Mouse (Mus musculus): ENCODE measurements around the gene Nlrp6. TPM values are rescaled to one million over a fixed set of nuclear protein-coding genes. Genes with fewer than 3 reads are reported as not detected.
"Not testable (repeated sequence)": the region's sequence is repeated elsewhere in the genome, so short reads cannot be mapped to it uniquely, and the experiment has no call there.

Nlrp6 gene
- under 1 TPM; 0.27 to 0.51 TPM for total RNA-seq (2021)
- long read RNA-seq, experiment 1, partial matches to known transcripts, result 0 of 2 reads
- long read RNA-seq, experiment 1, other reads (novel, unspliced or antisense), result 2 of 2 reads
- long read RNA-seq, experiment 2, result 0 reads

DNA sequence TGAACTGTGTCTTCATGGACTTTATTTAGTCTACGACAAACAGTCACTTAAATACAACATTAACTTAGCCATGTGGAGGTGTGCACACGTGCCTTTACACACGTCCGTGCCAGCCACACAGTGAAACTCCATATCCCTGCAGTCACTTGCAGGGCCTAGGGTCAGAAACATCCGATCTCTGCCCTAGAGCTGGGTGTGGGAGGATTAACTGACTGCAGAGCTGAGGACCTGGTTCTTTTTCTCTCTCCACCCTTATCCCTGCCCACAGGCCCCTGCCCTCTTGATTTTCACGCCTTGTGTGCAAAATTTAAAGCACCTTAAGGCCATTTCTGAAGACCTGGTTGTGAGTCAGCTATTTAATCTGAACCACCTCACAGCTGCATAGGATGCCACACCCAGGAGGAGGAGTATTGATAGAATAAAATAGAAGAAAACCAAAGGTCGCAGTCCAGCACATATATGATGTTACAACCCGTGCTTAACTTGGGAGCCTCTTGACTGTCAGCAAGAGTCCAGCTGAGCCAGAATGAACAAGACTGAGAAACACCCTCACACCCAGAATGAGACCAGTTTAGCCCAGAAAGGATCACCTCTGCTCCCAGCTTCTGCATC, at the start of gene Nlrp6:
TSS of gene Nlrp6 (plus strand) at position 485 of the 612 bp plus-strand sequence.
- no peak for DNase-seq (ENCODE audit: low spot score in 2 of 2)
- Histone ChIP-seq H3K4me3 (no peak within 1 kb of the TSS), H3K27ac (no peak within 1 kb of the TSS)
- TF ChIP-seq CTCF (conservative IDR thresholded peaks at IDR 0.05), result no peak

DNA sequence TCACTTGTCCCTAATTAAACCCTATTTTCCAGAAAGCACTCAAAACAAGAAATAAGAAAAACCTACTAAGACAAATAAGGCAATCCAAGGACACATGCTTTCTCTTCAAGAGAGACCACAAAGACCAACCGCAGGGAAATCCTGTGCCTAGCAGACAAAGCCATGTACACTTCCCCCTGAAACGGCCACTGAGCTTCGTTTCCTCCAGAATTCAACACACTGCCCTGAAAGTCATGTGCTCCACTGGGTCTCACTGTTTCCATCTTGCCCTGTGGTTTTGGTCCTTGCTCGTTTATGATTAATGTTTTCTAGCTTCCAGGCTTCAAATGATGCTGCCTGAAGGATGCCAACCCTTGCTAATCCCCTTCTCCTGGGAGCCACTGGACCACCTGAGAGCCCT, 46.5 kb upstream of the Nlrp6 start:
- no peak overlapping the region for H3K4me3 ChIP-seq
- no peak for TF ChIP-seq CTCF (conservative IDR thresholded peaks at IDR 0.05)
- no peak for DNase-seq (ENCODE audit: low spot score in 2 of 2)

DNA sequence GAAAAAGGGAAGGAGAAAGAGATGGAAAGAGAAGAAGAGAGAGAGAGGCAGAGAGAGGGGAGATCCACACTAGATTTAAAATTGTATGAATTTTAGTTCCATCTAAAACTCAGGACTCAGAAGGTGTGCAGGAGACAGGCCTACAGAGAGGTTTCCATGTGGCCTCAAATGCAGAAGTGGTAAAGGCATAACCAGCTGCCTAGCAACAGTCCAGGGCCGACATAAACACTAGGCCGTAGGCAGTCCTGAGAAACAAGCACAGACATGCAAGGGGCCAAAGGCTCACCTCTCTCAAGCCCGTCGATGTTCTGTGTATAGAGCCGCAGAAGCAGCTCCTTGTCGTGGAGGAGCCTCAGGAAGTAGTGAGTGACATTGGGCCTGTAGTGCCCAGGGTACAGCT, 43.3 kb upstream of the Nlrp6 start:
- DNase-seq (ENCODE audit: low spot score in 2 of 2), result no peak
- no peak for TF ChIP-seq CTCF (conservative IDR thresholded peaks at IDR 0.05)
- Histone ChIP-seq H3K27ac (no peak overlapping the region), H3K4me3 (no peak overlapping the region)

More for the DNA sequence above, 46.5 kb upstream of the Nlrp6 start:
- no peak overlapping the region for H3K27ac ChIP-seq

GRCm38 (mm10) chr7:140879355-140879754, 41.3 kb upstream of the Nlrp6 start:
- no peak for TF ChIP-seq CTCF (conservative IDR thresholded peaks at IDR 0.05)
- Histone ChIP-seq H3K4me3 (no peak overlapping the region), H3K27ac (no peak overlapping the region)
- no peak for DNase-seq (ENCODE audit: low spot score in 2 of 2)

- Histone ChIP-seq H3K27ac (no peak overlapping the region), H3K4me3 (peak overlapping the region; percentile 78; the same call in 1 of the 2 replicates)
- TF ChIP-seq CTCF (conservative IDR thresholded peaks at IDR 0.05), result no peak
- DNase-seq (ENCODE audit: low spot score in 2 of 2), result no peak
Measured at GRCm38 (mm10) chr7:140880419-140880818, 40.3 kb upstream of the Nlrp6 start.

GRCm38 (mm10) chr7:140880865-140881515, 39.7 kb upstream of the Nlrp6 start:
- no peak for TF ChIP-seq CTCF (conservative IDR thresholded peaks at IDR 0.05)
- Histone ChIP-seq H3K4me3 (peak overlapping the region; percentile 78), H3K27ac (peak overlapping the region; percentile 95)
- DNase-seq (ENCODE audit: low spot score in 2 of 2), result no peak

DNA sequence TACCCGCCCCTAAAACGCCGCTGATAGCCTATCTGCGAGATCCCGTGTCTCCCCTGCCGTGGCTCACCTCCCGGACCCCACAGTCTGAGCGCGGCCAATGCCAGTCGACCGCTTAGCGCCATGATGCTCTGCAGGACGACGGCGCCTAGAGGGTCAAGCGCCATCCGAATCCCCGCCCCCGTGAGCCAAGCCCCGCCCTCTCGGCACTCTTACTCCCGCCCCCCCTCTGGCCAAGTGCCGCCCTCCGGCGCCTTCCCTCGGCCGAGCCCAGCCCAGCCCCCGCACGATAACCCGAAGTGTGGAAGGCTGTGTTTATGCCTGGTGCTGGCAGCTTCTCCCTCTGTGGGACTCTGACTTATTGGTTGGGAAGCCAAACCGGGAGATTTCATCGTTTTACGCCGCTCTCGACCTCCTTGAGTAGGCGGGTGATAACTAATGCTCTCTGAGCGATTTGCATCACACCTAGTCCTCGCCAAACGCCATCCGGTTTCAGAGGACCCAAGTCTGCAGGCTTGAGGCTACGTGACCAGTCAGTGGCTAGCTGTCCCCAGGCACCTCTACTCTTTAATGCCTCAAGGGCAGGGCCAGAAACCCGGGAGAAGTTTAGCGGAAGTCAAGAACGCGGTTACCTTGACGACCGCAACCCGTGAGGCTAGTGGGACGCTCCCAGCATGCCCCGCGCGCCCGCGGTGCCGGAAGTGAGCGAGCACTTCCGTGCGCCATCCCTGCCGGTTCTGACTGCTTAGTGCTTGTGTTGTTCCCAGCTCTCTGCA, 38.8 kb upstream of the Nlrp6 start, which contains the start of the genes Psmd13 and Sirt3:
TSS of gene Psmd13 (plus strand) at position 273 of the 773 bp plus-strand sequence.
TSS of gene Sirt3 (minus strand) at position 614 of the 773 bp plus-strand sequence.
- peak; percentile 93 for DNase-seq (ENCODE audit: low spot score in 2 of 2)
- TF ChIP-seq CTCF (conservative IDR thresholded peaks at IDR 0.05), result no peak
- H3K27ac ChIP-seq, result peak within 1 kb of the TSS; percentile 95

DNA sequence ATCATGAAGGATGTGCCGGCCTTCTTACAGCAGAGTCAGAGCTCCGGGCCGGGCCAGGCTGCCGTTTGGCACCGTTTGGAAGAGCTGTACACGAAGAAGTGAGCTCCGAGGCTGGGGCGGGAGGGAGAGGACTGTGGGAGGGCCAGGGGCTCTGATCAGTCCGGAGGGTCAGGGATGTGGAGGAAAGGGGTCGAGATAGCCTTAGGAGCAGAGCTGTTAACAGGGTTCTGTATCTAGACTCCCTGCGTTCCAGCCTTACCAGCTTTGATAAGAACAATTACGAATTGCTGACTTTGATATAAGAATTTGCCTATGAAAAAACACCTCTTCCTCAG, 38.3 kb upstream of the Nlrp6 start:
- H3K27ac ChIP-seq, result peak overlapping the region; percentile 95
- TF ChIP-seq CTCF (conservative IDR thresholded peaks at IDR 0.05), result no peak
- no peak for DNase-seq (ENCODE audit: low spot score in 2 of 2)
- peak overlapping the region; percentile 78 for H3K4me3 ChIP-seq

More for the DNA sequence above, 38.8 kb upstream of the Nlrp6 start, which contains the start of the genes Psmd13 and Sirt3:
- H3K4me3 ChIP-seq, result peak within 1 kb of the TSS; percentile 78

- H3K4me3 ChIP-seq; DNase-seq (ENCODE audit: low spot score in 2 of 2); H3K27ac ChIP-seq: not testable (repeated sequence)
Measured at GRCm38 (mm10) chr7:140890636-140891035, 30.1 kb upstream of the Nlrp6 start.

DNA sequence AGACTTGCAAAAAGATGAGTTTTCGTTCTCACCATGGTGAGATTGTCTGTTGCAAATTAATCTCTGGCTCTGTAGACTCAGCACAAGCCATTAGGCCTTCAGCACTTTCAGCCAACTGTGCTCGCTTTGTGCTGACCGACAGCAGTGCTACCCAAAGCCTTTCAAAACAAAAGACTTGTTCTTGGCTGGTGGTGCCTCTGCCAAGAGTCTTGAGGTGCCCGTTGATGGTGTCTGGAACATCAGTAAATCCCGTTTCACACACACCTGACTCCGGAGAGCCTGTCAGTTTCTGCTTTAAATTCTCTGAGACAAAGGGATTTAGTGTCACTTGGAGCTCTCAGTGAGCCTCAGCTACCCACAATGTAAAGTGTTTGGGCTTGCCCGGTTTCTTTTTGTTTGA, 26.7 kb upstream of the Nlrp6 start:
- Histone ChIP-seq H3K4me3 (no peak overlapping the region), H3K27ac (no peak overlapping the region)
- TF ChIP-seq CTCF (conservative IDR thresholded peaks at IDR 0.05), result no peak
- DNase-seq (ENCODE audit: low spot score in 2 of 2), result no peak

GRCm38 (mm10) chr7:140894611-140895010, 26.1 kb upstream of the Nlrp6 start:
- H3K4me3 ChIP-seq, result no peak overlapping the region
- no peak for DNase-seq (ENCODE audit: low spot score in 2 of 2)
- H3K27ac ChIP-seq, result no peak overlapping the region
- no peak for TF ChIP-seq CTCF (conservative IDR thresholded peaks at IDR 0.05)

- no peak overlapping the region for H3K4me3 ChIP-seq
- DNase-seq (ENCODE audit: low spot score in 2 of 2), result no peak
- no peak for TF ChIP-seq CTCF (conservative IDR thresholded peaks at IDR 0.05)
- no peak overlapping the region for H3K27ac ChIP-seq
Measured at GRCm38 (mm10) chr7:140897863-140898262, 22.8 kb upstream of the Nlrp6 start.

- TF ChIP-seq CTCF (conservative IDR thresholded peaks at IDR 0.05), result no peak
Measured at GRCm38 (mm10) chr7:140899121-140899520, 21.6 kb upstream of the Nlrp6 start.

More at GRCm38 (mm10) chr7:140899121-140899520, 21.6 kb upstream of the Nlrp6 start:
- no peak for DNase-seq (ENCODE audit: low spot score in 2 of 2)
- H3K4me3 ChIP-seq, result no peak overlapping the region
- H3K27ac ChIP-seq, result no peak overlapping the region

All from layer of hippocampus, adult 2 months (tissue).